Mouse (Mus musculus): ENCODE measurements around the gene Khdc4.

DNA sequence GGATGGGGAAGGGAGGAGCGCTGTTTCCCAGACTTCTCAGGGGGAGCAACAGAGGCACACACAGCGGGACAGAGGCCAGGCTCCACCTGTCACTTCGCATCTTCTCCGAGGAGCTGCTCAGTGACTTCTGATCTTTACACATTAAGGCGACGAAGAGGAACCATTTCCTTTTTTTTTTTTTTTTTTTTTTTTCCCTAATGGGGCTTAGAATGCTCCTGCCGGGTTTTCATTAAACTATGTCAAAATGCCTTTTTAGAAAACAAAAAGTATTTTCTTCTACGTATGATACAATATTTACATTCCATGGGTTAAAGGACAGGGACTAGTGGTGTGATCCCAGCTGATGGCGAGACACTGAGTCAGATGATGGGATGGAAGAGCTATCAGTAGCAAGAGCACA lies 59.9 kb downstream of the Khdc4 start:
- TF ChIP-seq EP300 (IDR thresholded peaks at IDR 0.05; ENCODE audit: low read depth), result no peak
- TF ChIP-seq CTCF (IDR thresholded peaks at IDR 0.05; ENCODE audit: low read depth), result no peak
